In the genomic region with DNA sequence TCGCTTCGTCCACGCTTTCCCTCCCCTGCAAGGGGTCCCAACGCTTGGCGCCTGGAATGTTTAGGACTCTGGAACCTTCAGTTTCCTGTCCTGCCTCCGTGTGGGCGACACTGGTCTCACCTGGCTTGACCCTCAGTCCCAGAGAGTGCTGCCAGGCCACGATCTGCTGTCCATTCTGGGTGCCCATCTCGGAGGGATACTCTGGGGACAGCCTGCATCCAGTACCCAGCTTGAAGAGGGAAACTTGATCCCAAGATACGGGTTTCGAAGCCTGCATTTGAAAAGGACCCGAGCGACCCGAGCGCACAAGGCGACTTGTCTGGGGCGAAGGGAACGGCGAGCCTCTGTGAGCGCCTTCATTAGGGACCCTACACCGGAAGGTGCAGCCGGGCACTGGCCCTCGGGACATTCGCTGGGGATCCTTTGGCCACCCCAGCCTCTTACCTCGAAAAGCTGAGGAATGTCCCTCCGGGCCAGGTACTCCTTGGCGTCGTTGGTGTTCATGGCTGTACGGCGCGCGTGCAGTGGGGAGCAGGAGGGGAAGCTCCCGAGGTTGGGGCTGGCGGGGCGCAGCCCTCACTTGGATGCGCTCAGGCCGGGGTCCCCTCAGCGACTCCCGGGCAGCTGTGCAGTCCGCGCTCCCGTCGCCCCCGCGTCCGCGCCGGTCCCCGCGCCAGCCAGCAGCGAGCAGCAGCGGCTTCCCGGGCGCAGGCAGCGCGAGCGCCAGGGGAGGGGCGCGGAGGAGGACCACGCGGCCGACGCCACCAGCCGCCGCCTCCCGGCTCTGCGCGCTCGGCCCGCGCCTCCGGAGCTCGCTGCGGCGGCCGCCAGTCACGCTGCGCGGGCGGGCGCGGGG, we compare ENCODE assay signal across 8 mouse cellular contexts. TPM values are rescaled to one million over a fixed set of nuclear protein-coding genes. Genes with fewer than 3 reads are reported as not detected.
A peak's percentile ranks its signal among the peaks of the same experiment; 100 is the strongest.
DNase-seq lines count a peak whose midpoint lies in the region; ATAC-seq and TF ChIP-seq lines count a peak whose summit lies in the region.

No protein-coding gene starts in this region.

- no peak for DNase-seq in lung, adult 2 months
- DNase-seq in lung, adult 18-20 months: no peak
- DNase-seq in cerebellum, postnatal 14 days: peak; percentile 19 to 40
- peak; percentile 66 to 68 for DNase-seq in frontal cortex, postnatal 36 days (ENCODE audit: low spot score in 2 of 2)
- peak; percentile 68 to 78 for DNase-seq in kidney, postnatal 4 days
- peak; percentile 82 for DNase-seq in right cerebral cortex, adult 18-20 months
- no peak for DNase-seq in spleen, postnatal 14 days (ENCODE audit: low spot score in 2 of 2)

- no peaks in the 10 kb centered on the region for H3K9me3 ChIP-seq in liver, embryonic 16.5 days (replicated peaks; ENCODE audit: control insufficient read depth, low read length)

- no peaks in the 10 kb centered on the region for H3K36me3 ChIP-seq in liver, embryonic 16.5 days (ENCODE audit: control insufficient read depth, insufficient read depth)

- WGBS in lung, adult 2 months: 1% methylated on average over 72 of the region's 82 CpGs
- 1% methylated on average over 79 of the region's 82 CpGs for WGBS in liver, embryonic 16.5 days (ENCODE audit: insufficient replicate concordance)

- TF ChIP-seq CTCF in lung, adult 2 months (IDR thresholded peaks at IDR 0.05; ENCODE audit: insufficient read depth, low read length): no peak

- H3K4me3 ChIP-seq in lung, adult 2 months (replicated peaks; ENCODE audit: extremely low read depth, low read depth, low read length): peak overlapping the region; percentile 5
- H3K4me3 ChIP-seq in liver, embryonic 16.5 days (ENCODE audit: low read depth, low read length): peak overlapping the region; percentile 33

- H3K9ac ChIP-seq in liver, embryonic 16.5 days (ENCODE audit: low read depth, low read length): no peak overlapping the region

- peak overlapping the region; percentile 47 for H3K4me2 ChIP-seq in liver, embryonic 16.5 days (ENCODE audit: low read depth, low read length)

- 0 out of 2 replicates have a peak, but pooled peaks cover 2% of the 10 kb centered on the region for H3K4me1 ChIP-seq in lung, adult 2 months (ENCODE audit: control insufficient read depth, insufficient read depth, low read length)
- no peaks in the 10 kb centered on the region; the same call in none of the 2 replicates for H3K4me1 ChIP-seq in liver, embryonic 16.5 days (ENCODE audit: control insufficient read depth, low read depth, low read length)

- H3K27ac ChIP-seq in liver, embryonic 16.5 days (ENCODE audit: low read length): no peak overlapping the region

- peaks cover 31% of the 10 kb centered on the region for H3K27me3 ChIP-seq in liver, embryonic 16.5 days (ENCODE audit: control insufficient read depth, insufficient read depth, low read depth, low read length)

- ATAC-seq in liver, embryonic 16.5 days (ENCODE audit: low read depth): no peak

- no peak for TF ChIP-seq POLR2A in lung, adult 2 months (IDR thresholded peaks at IDR 0.05; ENCODE audit: borderline replicate concordance, extremely low read depth, low read depth, low read length)

RNA-seq across cellular contexts. Expression of a gene that starts 0.6 kb away (rescaled TPM):
- polyA plus RNA-seq in lung, adult 2 months (2012; rRNA removed): 0.17 and 0.31 TPM in 2 replicates
- polyA plus RNA-seq in liver, embryonic 16.5 days (2015; fragmentation: Nextera tagmentation; extraction: Ambion mirVana): 0.09 and 0.12 TPM in 2 replicates

RNA-seq across cellular contexts. Expression of a gene that starts 46.3 kb away (rescaled TPM):
- polyA plus RNA-seq in lung, adult 2 months (2012; rRNA removed): 7.6 and 12.2 TPM in 2 replicates
- polyA plus RNA-seq in liver, embryonic 16.5 days (2015; fragmentation: Nextera tagmentation; extraction: Ambion mirVana): 20.1 and 22.1 TPM in 2 replicates

Comparison
In these comparisons a context has a peak if more than half of its experiments do, and no peak if none do; other contexts are left out.
1. DNase-seq: peak in cerebellum, postnatal 14 days (2 of 2), frontal cortex, postnatal 36 days (2 of 2), kidney, postnatal 4 days (2 of 2) and right cerebral cortex, adult 18-20 months (single experiment); none in lung, adult 2 months (single experiment), lung, adult 18-20 months (0 of 2) and spleen, postnatal 14 days (0 of 2).